Mouse (Mus musculus): ENCODE measurements around the gene Ilkap. TPM values are rescaled to one million over a fixed set of nuclear protein-coding genes. Genes with fewer than 3 reads are reported as not detected.

The Ilkap gene
- 84.6 and 87.8 TPM in 2 replicates for polyA plus RNA-seq (2012; ENCODE audit: low replicate concordance)

DNA sequence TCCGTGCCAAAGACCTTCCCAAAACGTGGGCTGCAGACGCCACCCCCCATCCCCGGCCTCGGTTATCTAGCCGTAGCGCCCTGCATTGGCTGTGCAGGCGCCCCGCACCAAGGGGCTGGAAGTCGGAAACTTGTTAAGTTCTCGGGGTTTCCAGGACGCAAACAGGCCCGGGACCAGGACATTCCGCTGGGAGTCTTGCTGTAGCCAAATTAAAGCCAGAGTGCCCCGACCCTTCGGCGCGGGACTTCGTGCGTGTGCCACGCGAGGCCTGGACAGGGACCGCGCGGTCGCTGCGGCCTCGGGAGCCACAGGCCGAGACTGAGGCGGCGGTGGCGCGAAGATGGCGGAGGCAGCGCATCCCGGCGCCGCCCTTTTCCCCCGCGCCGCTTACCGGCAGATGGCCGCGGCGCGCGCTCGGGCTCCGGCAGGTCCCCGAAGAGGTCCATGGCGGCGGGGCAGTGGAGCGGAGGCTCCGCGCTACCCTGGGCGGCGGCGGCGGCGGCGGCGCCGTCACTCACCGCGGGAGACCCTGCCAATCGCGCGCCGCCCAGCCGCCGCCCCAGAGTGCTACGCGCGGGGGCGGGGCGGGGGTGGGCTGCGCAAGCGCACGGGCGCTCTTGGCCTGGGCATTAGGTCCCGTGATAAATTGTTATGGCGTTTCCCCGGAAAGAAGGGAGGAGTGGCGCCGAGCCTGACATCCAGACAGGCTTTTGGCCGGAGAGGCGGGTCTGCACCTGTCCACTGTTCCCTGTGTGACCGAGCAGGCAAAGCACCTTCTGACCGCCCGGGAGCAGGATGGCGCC is at the start of gene Ilkap:
TSS of gene Ilkap (minus strand) at position 556 of the 803 bp plus-strand sequence.

GRCm38 (mm10) chr1:91413898-91414594 is 15.4 kb upstream of the Ilkap start, which contains the start of gene Hes6:
TSS of gene Hes6 (minus strand) at chr1:91414038.

DNA sequence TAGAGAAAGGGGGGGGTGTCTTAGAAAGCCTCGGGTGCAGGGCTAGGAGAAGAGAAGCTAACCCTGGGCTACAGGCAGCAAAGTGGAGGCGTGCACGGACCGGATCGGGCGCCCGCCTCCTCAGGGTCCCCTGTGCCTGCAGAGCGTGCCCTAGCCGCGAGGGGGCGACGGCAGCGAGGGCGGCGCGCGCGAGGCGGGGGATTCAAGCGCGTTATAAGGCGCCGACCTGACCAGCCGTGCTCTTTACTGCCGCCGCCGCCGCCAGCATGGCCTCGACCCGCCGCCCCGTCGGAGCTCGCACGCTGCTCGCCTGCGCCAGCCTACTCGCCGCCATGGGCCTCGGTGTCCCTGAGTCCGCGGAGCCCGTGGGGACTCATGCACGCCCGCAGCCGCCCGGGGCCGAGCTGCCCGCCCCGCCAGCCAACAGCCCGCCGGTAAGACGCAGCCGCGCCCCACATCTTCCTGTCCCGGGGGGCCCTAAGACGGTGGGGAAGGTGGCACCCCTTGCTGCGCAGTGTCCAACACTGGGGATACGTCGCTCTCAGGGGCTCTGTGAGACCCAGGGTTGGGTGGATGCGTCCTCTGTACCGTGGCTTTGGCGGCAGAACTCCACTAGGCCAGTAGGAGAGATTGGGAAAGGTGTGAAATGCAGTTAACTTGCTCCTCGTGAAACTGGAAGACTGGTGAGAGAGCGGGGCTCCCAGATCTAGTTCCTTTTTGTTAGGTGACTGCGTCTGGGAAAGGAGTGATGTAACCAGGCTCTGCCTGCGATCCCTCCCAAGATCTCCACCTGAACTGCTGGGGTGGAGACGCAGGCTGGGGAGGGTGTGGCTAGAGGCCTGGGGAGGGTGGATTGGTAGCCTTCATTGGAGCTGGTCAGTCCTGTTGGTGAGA is 32.2 kb downstream of the Ilkap start, which contains the start of gene Erfe:
TSS of gene Erfe (plus strand) at position 216 of the 894 bp plus-strand sequence.

DNA sequence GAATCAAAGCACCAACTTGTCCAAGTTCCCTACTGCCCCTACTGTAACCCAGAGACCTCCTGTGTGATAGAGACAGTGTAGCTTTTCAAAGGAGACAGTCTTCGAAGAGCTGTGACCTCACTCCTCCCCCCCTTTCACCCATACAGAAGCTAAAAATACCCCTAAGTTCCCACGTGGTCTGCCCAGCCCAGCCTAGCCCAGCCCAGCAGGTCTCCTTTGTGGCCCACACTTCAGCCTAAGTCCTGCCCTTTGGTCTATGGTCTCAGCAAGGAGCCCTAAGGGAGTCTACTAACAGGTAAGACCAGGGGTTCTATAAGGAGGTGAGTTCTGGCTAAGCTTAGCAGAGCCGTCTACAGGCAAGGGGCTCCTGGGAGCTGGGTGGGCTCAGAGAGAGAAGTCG is 47.8 kb downstream of the Ilkap start, which contains the start of gene Klhl30:
TSS of gene Klhl30 (plus strand) at position 176 of the 400 bp plus-strand sequence.

Other genes starting within 250 kb of the Ilkap start
- gene Ramp1, start 219.0 kb downstream of the Ilkap start, polyA plus RNA-seq (2012; ENCODE audit: low replicate concordance) = 1.8 and 2.7 TPM in 2 replicates
- gene Ube2f, start 148.5 kb downstream of the Ilkap start, polyA plus RNA-seq (2012; ENCODE audit: low replicate concordance) = 4.5 and 14.6 TPM in 2 replicates
- gene Scly, start 100.5 kb downstream of the Ilkap start, polyA plus RNA-seq (2012; ENCODE audit: low replicate concordance) = 43.3 and 76.1 TPM in 2 replicates
- 0.08 and 0.24 TPM in 2 replicates for gene Espnl, start 76.7 kb downstream of the Ilkap start, polyA plus RNA-seq (2012; ENCODE audit: low replicate concordance)
- gene Klhl30, start 47.8 kb downstream of the Ilkap start, polyA plus RNA-seq (2012; ENCODE audit: low replicate concordance) = 0.09 TPM in 1 of 2 replicates, not detected in the other
- 41.8 and 67.5 TPM in 2 replicates for gene Erfe, start 32.4 kb downstream of the Ilkap start, polyA plus RNA-seq (2012; ENCODE audit: low replicate concordance)
- 24.8 and 40.6 TPM in 2 replicates for gene Hes6, start 15.2 kb upstream of the Ilkap start, polyA plus RNA-seq (2012; ENCODE audit: low replicate concordance)
- 9.6 and 16.4 TPM in 2 replicates for gene Per2, start 60.5 kb upstream of the Ilkap start, polyA plus RNA-seq (2012; ENCODE audit: low replicate concordance)
- gene Traf3ip1, start 95.8 kb upstream of the Ilkap start, polyA plus RNA-seq (2012; ENCODE audit: low replicate concordance) = 6.1 and 7.2 TPM in 2 replicates
- gene Asb1, start 141.7 kb upstream of the Ilkap start, polyA plus RNA-seq (2012; ENCODE audit: low replicate concordance) = 14.8 and 17.7 TPM in 2 replicates